17 mouse cellular contexts compared by ENCODE assay signal in the genomic region with DNA sequence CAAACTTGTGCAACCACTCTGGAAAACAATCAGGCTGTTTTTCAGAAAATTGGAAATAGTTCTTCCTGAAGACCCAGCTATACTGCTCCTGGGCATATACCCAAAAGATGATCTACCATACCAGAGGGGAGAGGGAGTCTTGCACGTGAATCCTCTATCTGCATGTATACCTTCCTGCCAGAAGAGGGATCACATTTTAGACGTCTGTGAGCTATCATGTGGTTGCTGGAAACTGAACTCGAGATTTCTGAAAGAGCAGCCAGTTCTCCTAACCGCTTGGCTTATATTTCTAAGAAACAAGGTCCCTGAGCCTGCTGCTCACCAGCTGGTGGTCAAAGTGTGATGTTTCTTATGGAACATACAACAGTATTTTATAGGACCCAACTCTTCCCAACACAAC.
"Had no signal": no experiment of that assay in that cellular context is flagged by ENCODE, and none has a peak within 500 bp of the region (broad histone marks: within the 10 kb centered on the region; RNA-seq: fewer than 3 reads in every experiment).

No protein-coding gene starts in this region.

- H3K27ac ChIP-seq: kidney, embryonic 15.5 days; left cerebral cortex, adult 2 months; liver, embryonic 14.5 days; lung, embryonic 15.5 days; stomach, embryonic 15.5 days had no signal

- H3K9me3 ChIP-seq: kidney, embryonic 15.5 days; lung, embryonic 15.5 days; stomach, embryonic 15.5 days had no signal

- ATAC-seq: liver, postnatal 0 days had no signal

- DNase-seq: kidney, adult 8-10 months; kidney, postnatal 10 days; kidney, postnatal 36 days; layer of hippocampus, postnatal 36 days; liver, postnatal 0 days; lung, postnatal 14 days; lung, postnatal 4 days; midbrain, embryonic 14.5 days; right cerebral cortex, postnatal 14 days; right cerebral cortex, postnatal 4 days; thymus, postnatal 36 days had no signal

- H3K4me2 ChIP-seq: kidney, embryonic 15.5 days; lung, embryonic 15.5 days; midbrain, embryonic 11.5 days; stomach, embryonic 15.5 days had no signal

- H3K9ac ChIP-seq: kidney, embryonic 15.5 days; liver, embryonic 14.5 days; liver, postnatal 0 days; lung, embryonic 15.5 days; stomach, embryonic 15.5 days had no signal

- H3K4me3 ChIP-seq: kidney, embryonic 15.5 days; left cerebral cortex, adult 2 months; lung, embryonic 15.5 days; stomach, embryonic 15.5 days had no signal

- H3K36me3 ChIP-seq: kidney, embryonic 15.5 days; lung, embryonic 15.5 days; stomach, embryonic 15.5 days had no signal

- H3K27me3 ChIP-seq: kidney, embryonic 15.5 days; lung, embryonic 15.5 days; stomach, embryonic 15.5 days had no signal

- H3K4me1 ChIP-seq: lung, embryonic 15.5 days; stomach, embryonic 15.5 days had no signal
